Mouse (Mus musculus): ENCODE results near the gene Vcl.

The Vcl gene

DNA sequence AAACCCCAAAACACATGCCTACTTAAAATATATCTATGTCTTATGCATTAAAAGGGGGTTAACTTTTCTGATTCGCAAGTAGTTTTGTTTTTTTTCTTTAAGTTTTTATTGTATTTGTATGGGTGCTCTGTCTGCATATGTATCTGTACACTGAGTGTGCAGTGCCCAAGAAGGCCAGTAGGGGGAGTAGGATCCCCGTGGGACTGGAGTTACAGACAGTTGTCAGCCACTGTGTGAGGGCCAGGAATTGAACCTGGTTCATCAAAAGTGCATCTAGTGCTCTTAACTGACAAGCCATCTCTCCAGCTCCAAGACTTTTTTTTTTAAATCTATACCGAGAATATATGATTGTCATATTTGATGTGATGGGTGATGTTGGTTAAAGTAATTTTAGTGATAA is 121.5 kb downstream of the Vcl start:
- in situ Hi-C loops (cut with MboI; ENCODE audit: low pct_unique_long_range_greater_than_20kb in 1 of 2, low sequenced_read_pairs in 2 of 2, unreplicated experiment in 1 of 2), result no loop called here

DNA sequence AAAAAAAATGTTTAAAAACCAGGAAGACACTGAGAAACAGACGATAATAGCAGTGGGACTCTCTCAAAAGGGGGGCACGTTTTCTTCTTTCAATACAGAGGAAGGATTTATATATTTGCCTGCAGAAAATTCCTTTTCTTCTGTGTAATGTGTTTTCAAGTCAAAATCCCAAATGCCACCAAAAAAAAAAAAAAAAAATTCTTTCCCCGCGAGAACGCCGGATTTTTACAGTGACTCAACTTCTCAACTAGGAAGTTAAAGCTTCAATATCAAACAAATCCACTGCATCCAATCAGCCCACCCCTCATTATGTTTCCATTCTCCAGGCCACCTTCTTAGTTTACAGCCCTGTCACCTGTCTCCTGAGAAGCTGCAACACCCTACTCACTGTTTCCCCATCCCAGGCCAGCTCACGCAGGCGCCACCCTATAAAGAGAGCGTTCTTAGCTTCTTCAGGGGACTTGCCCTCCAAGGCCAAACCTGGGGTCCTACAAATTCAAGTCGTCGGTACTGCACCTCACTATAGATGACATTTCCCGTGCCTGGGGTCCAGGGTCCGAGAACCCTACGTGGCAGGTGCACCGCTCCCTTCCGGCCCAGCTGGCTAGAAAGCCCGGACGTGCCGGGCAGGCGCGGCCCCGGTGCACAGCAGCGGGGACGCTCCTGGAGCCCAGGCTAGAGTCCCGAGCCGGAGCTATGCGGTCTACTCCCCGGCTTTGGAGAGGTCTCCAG is 122.3 kb downstream of the Vcl start:
- in situ Hi-C loops (cut with MboI; ENCODE audit: low pct_unique_long_range_greater_than_20kb in 1 of 2, low sequenced_read_pairs in 2 of 2, unreplicated experiment in 1 of 2), result no loop called here

DNA sequence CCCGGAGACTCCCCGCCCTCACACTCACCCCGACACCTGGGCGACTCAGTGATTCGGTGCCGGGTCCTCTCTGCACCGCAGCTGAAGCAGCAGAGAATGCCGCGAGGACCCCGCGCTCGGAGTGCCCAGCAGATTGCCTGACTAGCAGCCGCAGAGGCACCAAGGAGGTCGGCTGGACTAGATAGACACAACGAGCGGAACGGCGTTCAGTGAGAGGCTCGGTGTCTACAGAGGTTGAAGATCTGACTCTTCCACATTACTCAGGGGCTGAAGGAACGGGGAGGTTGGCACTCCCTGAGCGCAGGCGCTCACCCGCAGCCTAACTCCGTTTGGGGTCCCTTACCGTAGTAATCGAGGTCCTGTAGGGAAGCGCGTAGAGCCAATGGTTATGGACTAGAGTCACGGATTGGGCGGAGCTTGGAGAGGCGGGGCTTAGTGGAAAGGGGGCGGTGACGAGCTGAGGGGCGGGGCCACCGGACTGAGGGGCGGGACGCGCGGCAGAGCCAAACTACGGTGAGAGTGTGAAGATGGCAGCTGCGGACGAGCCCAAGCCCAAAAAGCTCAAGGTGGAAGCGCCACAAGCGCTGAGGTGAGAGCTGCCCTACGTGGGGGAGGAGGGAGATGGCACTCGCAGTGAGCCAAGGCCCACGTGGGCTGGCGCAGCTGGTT is 123.0 kb downstream of the Vcl start, which contains the start of the genes Ap3m1 and Adk:
Gene Ap3m1, minus strand, starts transcription at position 397 of the 669 bp plus-strand sequence.
Gene Adk, plus strand, starts transcription at position 463 of the 669 bp plus-strand sequence.
- in situ Hi-C loops (cut with MboI; ENCODE audit: low pct_unique_long_range_greater_than_20kb in 1 of 2, low sequenced_read_pairs in 2 of 2, unreplicated experiment in 1 of 2), result no loop called here

DNA sequence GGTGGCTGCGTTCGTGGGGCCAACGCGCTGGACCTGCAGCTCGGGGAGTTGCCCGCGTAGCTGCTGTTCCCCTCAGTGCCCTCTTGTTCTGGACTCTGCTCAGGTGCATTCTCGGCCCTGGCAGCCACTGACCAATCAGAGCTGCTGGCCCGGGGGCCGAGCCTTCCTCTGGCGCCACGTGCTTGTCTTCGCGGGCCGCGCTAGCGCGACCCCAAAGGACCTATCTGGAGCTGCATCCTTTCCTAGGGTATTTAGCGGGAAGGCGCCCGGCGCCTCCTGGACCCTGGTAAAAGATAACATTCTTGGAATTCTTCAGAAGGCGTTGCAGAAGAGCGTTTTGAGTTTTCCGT is 123.6 kb downstream of the Vcl start:
- in situ Hi-C loops (cut with MboI; ENCODE audit: low pct_unique_long_range_greater_than_20kb in 1 of 2, low sequenced_read_pairs in 2 of 2, unreplicated experiment in 1 of 2), result no loop called here

DNA sequence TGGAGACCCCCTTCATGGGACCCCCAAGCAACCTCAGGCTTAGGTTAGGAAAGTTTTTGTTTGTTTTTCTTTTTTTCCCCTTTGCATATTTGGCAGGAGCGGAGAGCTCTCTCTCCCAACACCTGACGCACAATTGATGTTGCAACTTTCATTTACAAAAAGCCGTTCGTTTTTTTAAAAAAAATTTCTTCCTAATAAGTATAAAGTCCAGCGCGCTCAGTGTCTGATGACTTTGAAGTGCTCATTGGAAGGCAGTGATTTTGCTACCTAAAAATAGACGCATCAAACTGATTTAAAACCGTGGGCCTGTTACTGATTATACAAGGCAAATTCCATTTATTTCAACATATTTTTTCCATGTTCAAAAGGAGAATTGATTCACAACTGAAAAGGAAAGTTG is 124.0 kb downstream of the Vcl start:
- in situ Hi-C loops (cut with MboI; ENCODE audit: low pct_unique_long_range_greater_than_20kb in 1 of 2, low sequenced_read_pairs in 2 of 2, unreplicated experiment in 1 of 2), result no loop called here

DNA sequence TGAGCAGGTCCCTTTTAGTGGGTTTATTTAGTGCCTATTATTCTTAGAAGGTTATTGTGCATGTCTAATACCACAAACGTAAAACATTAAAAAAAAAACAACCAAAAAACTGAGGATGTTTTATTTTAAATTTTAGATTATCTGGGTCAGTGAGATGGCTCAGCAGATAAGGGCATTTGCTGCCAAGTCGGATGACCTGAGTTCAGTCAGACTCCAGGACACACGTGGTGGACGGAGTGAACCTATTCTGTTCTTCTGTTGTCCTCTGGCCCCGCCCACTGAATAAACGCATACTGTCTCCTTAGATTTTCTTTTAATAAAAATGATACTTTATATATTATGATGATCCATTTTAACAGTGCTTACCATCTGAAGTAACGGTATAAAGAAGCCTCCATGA is 124.4 kb downstream of the Vcl start:
- in situ Hi-C loops (cut with MboI; ENCODE audit: low pct_unique_long_range_greater_than_20kb in 1 of 2, low sequenced_read_pairs in 2 of 2, unreplicated experiment in 1 of 2), result no loop called here

DNA sequence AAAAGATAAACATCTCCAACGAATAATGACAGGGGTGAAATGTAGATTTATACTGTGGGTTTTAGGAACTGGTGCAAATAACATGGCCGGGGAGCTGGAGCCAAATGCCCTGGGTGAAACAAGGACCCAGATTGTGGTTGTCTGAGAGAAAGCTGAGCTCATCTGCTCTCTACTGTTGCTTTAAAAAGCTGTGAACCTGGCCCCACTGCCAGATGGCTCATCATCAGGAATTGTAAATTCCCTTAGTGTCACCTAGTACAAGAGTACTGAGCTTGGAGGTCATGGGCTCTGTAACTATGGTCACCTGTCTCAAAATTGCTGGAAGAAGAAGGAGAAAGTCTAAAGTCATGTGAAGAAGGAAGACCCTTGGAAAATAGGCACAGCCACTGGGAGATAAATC is 129.8 kb downstream of the Vcl start:
- in situ Hi-C loops (cut with MboI; ENCODE audit: low pct_unique_long_range_greater_than_20kb in 1 of 2, low sequenced_read_pairs in 2 of 2, unreplicated experiment in 1 of 2), result no loop called here

DNA sequence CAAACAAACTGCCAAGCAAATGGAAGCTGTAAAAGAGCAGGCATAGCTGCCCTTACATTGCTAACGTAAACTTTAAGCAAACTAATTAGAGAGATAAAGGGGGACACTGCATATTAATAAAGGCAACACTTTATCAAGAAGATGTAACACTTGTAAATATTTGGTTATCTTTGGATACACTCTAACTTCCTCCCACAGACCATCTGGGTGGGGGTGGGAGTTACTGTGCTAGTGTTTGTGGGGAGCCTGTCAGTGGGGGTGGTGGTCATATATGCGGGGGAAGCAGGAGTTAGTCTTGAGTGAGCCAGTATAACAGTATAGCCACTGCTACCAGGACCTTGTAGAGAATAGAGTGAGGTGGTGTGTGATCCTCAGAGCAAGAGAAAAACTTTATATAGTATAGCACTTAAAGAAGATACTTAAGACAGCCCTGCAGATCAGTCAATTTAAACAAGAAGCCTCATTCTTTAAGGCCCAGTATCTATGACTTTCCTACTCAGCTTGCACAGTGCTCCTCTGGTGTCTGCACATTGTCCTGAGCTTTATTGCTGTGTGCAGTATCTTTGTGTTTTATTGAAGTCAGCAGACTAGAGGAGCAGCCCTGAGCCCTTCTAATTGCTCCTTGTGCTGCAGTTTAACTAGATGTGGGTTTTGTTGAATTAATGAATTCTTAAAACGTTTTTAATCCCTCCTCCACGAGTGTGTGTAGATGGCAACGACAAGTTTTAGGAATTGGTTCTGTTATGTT is 133.7 kb downstream of the Vcl start:
- in situ Hi-C loops (cut with MboI; ENCODE audit: low pct_unique_long_range_greater_than_20kb in 1 of 2, low sequenced_read_pairs in 2 of 2, unreplicated experiment in 1 of 2), result no loop called here

DNA sequence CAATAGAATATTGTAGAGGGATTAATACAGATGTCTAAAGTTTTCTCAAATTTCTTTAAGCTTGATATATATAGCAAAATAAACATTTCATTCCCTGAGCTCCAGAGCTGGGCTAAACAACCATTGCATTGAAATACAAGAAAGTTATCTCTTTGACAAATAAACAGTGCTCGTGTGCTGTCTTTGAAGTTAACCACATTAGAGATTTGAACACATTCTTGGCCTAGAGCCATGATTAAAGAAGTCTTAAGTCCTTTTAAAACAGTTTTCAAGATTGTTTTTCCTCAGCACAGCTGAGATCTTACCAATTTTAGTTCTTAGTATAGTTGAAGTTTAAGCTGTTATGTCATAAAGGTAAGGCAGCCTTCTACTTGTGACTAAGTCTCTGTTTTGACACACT is 135.1 kb downstream of the Vcl start:
- in situ Hi-C loops (cut with MboI; ENCODE audit: low pct_unique_long_range_greater_than_20kb in 1 of 2, low sequenced_read_pairs in 2 of 2, unreplicated experiment in 1 of 2), result no loop called here

DNA sequence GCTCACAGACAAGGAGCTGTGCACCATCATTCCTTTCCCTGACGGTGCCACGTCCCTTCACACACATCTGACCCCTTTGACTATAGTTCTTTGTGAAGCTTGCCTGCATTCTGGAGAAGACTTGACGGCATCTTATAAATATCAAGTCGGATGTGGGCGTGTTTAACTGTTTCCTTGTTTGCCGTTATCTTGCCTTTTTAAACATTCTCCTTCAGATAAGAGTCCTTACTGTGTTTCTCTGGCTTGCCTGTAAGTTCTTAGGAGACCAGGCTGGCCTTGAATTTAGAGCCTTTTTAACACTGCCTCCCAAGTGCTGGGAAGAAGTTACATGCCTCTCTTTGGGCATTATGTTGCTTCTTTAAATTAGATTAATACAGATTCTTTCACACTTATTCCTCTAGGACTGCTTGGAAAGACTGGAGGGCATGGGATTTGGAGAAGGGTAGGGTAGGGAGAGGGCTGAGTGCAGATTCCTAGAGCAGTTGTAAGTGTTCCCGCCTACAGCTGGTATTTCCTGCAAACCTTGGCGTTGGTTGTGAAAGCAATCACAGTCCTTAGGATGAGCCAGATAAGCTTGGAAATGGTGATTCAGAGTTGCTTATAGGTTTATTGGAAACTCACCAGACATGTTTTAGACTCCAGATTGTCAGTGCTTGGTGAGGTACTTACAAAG is 136.4 kb downstream of the Vcl start:
- in situ Hi-C loops (cut with MboI; ENCODE audit: low pct_unique_long_range_greater_than_20kb in 1 of 2, low sequenced_read_pairs in 2 of 2, unreplicated experiment in 1 of 2), result no loop called here

DNA sequence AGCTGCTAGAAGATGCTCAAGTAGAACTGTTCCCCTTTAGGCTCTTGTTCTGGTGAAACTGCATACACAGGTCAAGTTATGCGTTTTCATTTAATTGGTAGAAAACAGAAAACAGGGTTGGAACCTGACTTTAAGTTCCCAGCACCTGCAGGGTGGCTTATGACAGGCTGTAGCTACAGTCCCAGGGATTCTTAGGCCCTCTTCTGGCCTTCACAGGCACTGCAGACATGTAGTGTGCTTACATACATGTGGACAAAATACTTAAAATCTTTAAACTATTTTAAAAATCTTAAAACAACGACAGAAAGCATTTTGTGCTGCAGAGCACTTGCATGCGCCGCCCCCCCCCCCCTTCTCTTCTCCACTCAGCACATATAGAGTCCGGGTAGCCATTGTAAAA is 140.4 kb downstream of the Vcl start:
- in situ Hi-C loops (cut with MboI; ENCODE audit: low pct_unique_long_range_greater_than_20kb in 1 of 2, low sequenced_read_pairs in 2 of 2, unreplicated experiment in 1 of 2), result no loop called here

DNA sequence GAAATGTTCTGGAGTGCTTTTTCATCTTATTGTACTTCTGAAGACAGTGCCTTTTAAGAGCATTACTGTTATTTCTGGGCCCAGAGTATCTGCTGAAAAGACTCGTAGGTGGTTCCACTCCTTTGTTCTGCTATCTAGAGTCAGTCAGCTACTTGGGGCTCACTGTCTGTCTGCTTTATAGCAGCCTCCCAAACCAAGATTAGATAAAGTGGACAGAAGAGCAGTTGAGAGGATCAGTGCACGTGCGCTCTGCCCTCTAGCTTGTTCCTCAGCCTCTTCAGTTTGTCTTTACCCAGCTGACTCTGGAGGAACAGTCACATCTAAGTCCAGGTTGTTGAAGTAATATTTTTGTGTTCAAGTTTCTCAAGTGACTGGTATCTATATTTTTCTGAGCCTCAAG is 144.8 kb downstream of the Vcl start:
- in situ Hi-C loops (cut with MboI; ENCODE audit: low pct_unique_long_range_greater_than_20kb in 1 of 2, low sequenced_read_pairs in 2 of 2, unreplicated experiment in 1 of 2), result no loop called here

DNA sequence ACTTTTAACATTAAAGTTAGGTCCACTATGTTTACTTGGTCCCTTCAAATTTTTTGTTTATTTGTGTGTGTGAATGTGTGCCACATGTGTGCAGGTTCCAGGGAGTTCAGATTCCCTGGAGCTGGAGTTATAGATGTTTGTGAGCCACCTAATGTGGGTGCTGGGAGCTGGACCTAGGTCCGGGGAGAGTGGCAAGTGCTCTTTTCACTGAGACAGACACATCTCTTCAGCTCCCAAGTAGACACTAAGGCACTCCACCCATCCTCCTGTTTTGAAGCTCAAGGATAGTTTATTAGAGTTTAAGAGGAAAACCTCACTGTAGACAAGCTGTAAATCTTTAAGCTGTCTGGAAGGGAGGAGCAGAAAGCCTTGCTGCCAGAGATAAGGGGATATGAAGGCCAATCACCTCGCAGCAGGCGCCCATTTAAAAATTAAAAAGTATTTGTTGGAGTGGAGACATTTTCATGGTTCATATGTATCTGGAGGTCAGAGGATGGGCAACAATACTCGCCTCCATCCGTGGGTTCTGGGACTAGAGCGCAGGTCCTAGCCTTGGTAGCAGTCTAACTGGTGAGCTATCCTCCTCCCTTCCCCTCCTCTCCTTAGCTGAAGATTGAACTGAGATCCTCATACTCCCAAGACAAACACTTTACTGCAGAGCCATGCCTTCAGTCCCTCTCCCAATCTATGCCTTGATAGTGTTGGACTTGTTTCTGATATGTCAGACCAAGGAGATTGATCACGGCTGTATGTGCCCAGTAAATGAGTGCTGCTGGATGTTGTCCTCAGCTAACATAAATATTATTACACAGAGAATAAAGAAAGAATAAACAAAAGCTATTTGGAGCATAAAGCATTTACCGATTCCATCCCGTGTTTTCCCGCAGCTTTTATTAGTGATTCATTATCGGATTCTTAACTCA is 145.5 kb downstream of the Vcl start:
- in situ Hi-C loops (cut with MboI; ENCODE audit: low pct_unique_long_range_greater_than_20kb in 1 of 2, low sequenced_read_pairs in 2 of 2, unreplicated experiment in 1 of 2), result no loop called here

DNA sequence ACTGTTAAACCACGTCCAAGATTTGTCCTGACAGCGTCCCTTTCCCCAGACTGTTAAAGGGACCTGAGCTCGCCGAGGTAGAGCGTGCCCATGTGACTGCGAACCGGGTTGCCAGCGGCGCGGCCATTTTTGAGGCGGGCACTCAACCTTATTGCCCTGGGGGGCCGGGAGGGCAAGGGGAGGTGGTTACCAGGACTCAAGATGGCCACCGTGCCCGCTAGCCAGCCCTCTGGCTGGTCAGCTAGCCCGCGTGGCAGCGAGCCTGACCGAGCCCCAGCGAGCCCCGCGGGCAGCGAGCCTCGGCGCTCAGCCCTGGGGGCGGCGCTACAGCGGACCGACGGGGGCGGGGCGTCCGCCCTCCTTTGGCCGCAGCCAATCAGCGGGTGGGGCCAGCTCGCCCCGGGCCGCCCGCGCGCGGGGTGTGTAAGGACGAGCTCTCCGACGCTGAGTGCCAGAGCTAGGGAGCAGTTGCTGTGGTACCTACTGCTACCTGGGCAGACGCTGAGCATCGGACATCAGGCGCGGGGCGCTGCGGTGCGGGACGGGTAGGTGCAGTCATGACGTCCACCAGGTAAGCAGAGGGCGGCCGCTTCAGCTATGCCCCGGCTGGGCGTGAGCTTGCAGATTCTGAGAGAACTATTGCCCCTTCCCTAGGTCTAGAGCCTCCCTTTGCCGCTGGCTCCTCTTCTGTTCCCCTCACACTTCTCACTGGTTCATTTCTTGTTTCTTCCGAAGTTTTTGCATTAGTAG is 146.7 kb downstream of the Vcl start:
- in situ Hi-C loops (cut with MboI; ENCODE audit: low pct_unique_long_range_greater_than_20kb in 1 of 2, low sequenced_read_pairs in 2 of 2, unreplicated experiment in 1 of 2), result no loop called here

DNA sequence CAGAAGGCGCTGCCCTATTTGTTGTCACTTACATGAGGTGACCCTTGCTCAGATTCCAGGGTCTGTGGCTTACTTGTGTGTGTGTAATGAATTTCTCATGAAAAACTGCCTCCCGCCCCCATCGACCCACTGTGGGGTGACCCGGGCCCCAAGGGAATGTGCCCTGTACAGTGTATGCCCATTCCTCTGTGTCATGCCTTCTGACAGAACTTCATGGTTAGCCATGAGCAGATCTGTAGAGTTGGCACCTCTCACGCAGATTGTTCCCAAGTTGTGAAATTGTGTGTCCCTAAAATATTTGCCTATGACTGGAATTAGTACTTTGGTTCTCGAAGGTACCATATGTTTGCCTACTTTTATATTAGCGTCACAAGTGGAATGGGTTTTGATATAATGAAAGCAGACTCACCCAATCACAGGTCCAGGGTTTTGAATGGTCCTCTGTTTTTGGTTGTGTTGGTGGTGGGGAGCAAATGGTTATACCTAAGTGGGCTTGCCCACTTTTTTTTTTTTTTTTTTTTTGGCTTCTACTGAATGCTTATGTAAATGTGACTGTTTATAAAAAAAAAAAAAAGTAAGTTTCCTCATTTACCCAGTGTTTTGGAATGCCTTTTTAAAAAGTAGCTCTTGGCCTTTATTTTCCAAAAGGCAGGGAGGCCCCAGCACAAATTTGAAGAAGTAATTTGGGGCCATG is 147.4 kb downstream of the Vcl start:
- in situ Hi-C loops (cut with MboI; ENCODE audit: low pct_unique_long_range_greater_than_20kb in 1 of 2, low sequenced_read_pairs in 2 of 2, unreplicated experiment in 1 of 2), result no loop called here

DNA sequence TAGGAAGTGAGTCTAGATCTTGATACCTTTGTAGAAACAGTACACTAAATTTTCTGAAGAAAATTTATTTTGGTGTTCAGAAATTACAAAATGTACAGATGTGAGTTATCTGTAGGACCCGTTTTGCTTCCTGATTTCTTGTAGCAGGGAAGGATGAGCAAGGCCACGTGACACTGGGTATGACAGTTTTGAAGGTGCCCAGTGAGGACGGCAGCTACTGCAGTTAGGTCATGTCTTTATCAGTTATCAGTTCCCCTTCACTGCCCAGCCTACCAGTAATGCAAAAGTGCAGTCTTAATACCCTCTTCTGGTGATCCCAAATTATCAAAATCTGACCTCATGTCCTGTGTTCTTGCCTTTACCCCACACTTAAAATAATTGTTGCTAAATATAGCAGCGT is 148.7 kb downstream of the Vcl start:
- in situ Hi-C loops (cut with MboI; ENCODE audit: low pct_unique_long_range_greater_than_20kb in 1 of 2, low sequenced_read_pairs in 2 of 2, unreplicated experiment in 1 of 2), result no loop called here

DNA sequence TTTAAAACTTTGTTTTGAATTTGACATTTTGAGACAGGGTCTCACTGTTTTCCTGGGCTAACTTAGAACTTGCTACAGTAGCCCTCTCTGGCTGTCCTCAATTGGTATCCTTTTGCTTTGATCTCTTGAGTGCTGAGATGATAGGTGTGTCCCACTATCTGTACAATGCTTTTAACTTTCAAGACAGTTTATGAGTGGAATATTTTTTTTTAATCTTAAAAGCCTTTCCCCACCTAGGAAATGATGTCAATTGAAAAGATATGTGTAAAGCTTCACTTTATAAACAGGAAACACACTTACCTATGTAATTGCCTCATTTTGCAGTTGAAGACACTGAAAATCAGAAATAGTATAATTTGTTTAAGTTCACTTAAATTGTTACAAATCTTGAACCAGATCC is 149.3 kb downstream of the Vcl start:
- in situ Hi-C loops (cut with MboI; ENCODE audit: low pct_unique_long_range_greater_than_20kb in 1 of 2, low sequenced_read_pairs in 2 of 2, unreplicated experiment in 1 of 2), result no loop called here
